Mouse (Mus musculus): ENCODE measurements around the gene Cabp2.

DNA sequence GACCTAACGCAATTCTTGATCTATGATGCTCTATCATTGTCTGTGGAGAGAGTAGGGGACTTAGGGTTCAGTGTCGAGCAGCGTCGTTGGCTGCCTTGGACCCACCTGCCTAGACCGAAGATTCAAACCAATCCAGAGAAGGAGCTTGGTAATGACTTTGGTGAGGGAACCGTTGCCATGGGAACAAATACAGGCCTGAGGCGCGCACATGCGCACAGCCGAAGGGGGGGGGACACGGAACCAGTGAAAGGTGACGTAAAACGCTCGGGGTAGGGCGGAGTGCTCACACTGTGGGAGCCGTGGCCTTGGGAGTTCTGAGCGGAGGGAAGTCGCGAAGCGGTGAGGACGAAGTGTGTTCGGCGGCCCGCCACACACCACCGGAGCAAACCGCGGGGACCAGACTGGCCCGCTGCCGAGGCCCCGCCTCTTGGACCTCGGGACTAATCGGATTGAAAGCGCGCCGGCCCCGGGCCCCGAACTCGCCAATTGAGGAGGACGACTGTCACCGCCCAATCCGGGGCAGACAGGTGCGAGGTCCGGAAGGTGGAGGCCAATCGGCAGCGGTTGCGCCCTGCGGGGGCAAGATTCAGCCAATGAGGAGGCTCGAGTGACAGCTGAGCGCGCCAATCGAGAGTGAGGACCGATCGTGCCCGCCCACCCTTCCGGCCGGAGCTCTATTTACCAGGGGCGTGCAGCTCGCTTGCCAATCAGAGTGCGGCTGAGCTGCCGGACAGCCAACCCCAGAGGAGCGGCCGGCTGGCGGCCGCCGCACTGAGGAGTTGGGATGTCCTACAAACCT, 15.5 kb downstream of the Cabp2 start, which contains the start of gene Cdk2ap2:
- TF ChIP-seq CTCF (IDR thresholded peaks at IDR 0.05; ENCODE audit: low read depth, low read length): no peak
- TF ChIP-seq POLR2A (IDR thresholded peaks at IDR 0.05; ENCODE audit: extremely low read depth, insufficient read depth, low read length): peak; percentile 86

Measured in liver, adult 2 months (tissue).